Mouse (Mus musculus) neural tube, postnatal 0 days (tissue): ENCODE data around the gene Oxct1. TPM values are rescaled to one million over a fixed set of nuclear protein-coding genes. Genes with fewer than 3 reads are reported as not detected.

ENCODE experiments used
- polyA plus RNA-seq: library from polyadenylated mRNA; unstranded; fragments of >200 nt; fragmentation: Nextera tagmentation; extraction: Ambion mirVana; gene quantifications from 2 replicates; pipeline ENCODE4 v1.2.1, GENCODE M21; 2015

Oxct1 gene
- 482 and 507 TPM in 2 replicates for polyA plus RNA-seq

GRCm38 (mm10) chr15:4026231-4026773 is at the start of gene Oxct1:
Oxct1 (plus strand) TSS chr15:4026383.

GRCm38 (mm10) chr15:3979061-3979848 is 46.9 kb upstream of the Oxct1 start, which contains the start of gene Fbxo4:
Fbxo4 (minus strand) TSS chr15:3979573.

GRCm38 (mm10) chr15:3995448-3996266 is 30.5 kb upstream of the Oxct1 start, which contains the start of gene AW549877:
AW549877 (minus strand) TSS chr15:3995744.

Other genes with a start within 250 kb of the Oxct1 start
- 10.6 and 11.6 TPM in 2 replicates for gene Fbxo4, start 46.8 kb upstream of the Oxct1 start, polyA plus RNA-seq
- 21.7 and 23.1 TPM in 2 replicates for gene AW549877, start 30.6 kb upstream of the Oxct1 start, polyA plus RNA-seq